Mouse (Mus musculus) hindbrain, embryonic 11.5 days (tissue): ENCODE results near the gene Zfp493. TPM values are rescaled to one million over a fixed set of nuclear protein-coding genes. Genes with fewer than 3 reads are reported as not detected.
"Not testable (repeated sequence)": the region's sequence is repeated elsewhere in the genome, so short reads cannot be mapped to it uniquely, and the experiment has no call there.

Source experiments
- ATAC-seq: fragments of 200-750 bp; cut with Nextera tagmentation; 2 replicates; pipeline ENCODE4 v1.8.0; 2017; ENCODE audit warnings: mild to moderate bottlenecking, moderate TSS enrichment, moderate library complexity; ENCODE audit not compliant: low FRiP score
- DNase-seq: peaks from one replicate; pipeline ENCODE4 v3.0.0-alpha.2; 2015; ENCODE audit warnings: low spot score
- H3K27ac ChIP-seq: fragments of 300-500 bp; sonication (generic); 2 replicates; pipeline ENCODE4 v1.5.1; 2014; ENCODE audit warnings: mild to moderate bottlenecking, low read depth, low read length
- H3K27me3 ChIP-seq: fragments of 300-500 bp; sonication (generic); 2 replicates; pipeline ENCODE4 v1.6.1; 2014; ENCODE audit warnings: mild to moderate bottlenecking, low read length, moderate library complexity, mixed read lengths; ENCODE audit not compliant: control insufficient read depth, insufficient read depth
- H3K36me3 ChIP-seq: fragments of 300-500 bp; sonication (generic); 2 replicates; pipeline ENCODE4 v1.6.1; 2014; ENCODE audit warnings: mild to moderate bottlenecking, low read length, moderate library complexity, mixed read lengths; ENCODE audit not compliant: control insufficient read depth, insufficient read depth
- H3K4me1 ChIP-seq: fragments of 300-500 bp; sonication (generic); replicated peaks from 2 replicates; pipeline ENCODE4 v1.6.1; 2014; ENCODE audit warnings: low read length, mixed read lengths; ENCODE audit not compliant: control insufficient read depth, insufficient read depth
- H3K4me2 ChIP-seq: fragments of 300-500 bp; sonication (generic); replicated peaks from 2 replicates; pipeline ENCODE4 v1.6.1; 2014; ENCODE audit warnings: mild to moderate bottlenecking, low read depth, low read length
- H3K4me3 ChIP-seq: fragments of 300-500 bp; sonication (generic); 2 replicates; pipeline ENCODE4 v1.5.1; 2014; ENCODE audit warnings: low read depth, low read length
- H3K9ac ChIP-seq: fragments of 300-500 bp; sonication (generic); 2 replicates; pipeline ENCODE4 v1.6.1; 2014; ENCODE audit warnings: low read depth, low read length
- H3K9me3 ChIP-seq: fragments of 300-500 bp; sonication (generic); 2 replicates; pipeline ENCODE4 v1.6.1; 2016; ENCODE audit warnings: low read length; ENCODE audit not compliant: control insufficient read depth
- polyA plus RNA-seq: library from polyadenylated mRNA; unstranded; fragments of >200 nt; fragmentation: Nextera tagmentation; extraction: Ambion mirVana; gene quantifications from 2 replicates; pipeline ENCODE4 v1.2.1, GENCODE M21; 2014

Zfp493 gene
- polyA plus RNA-seq, 1 experiment from 2014 or later = 3.9 TPM

GRCm38 (mm10) chr13:67833137-67833536 is 53.6 kb downstream of the Zfp493 start:
- not testable (repeated sequence) for DNase-seq, H3K27me3 ChIP-seq, H3K4me2 ChIP-seq, H3K4me3 ChIP-seq, H3K4me1 ChIP-seq, H3K9ac ChIP-seq, H3K27ac ChIP-seq, ATAC-seq, H3K36me3 ChIP-seq, H3K9me3 ChIP-seq

Other genes with a start within 250 kb of the Zfp493 start
- gene Zfp748, start 225.9 kb upstream of the Zfp493 start, polyA plus RNA-seq = 19.5 and 21.8 TPM in 2 replicates
- 5.4 and 5.6 TPM in 2 replicates for gene Zfp729b, start 170.0 kb upstream of the Zfp493 start, polyA plus RNA-seq
- 0.94 TPM in 1 of 2 replicates, not detected in the other for gene Gm49345, start 141.9 kb upstream of the Zfp493 start, polyA plus RNA-seq
- 3.8 and 4.3 TPM in 2 replicates for gene Zfp729a, start 141.9 kb upstream of the Zfp493 start, polyA plus RNA-seq
- 11.9 and 14.3 TPM in 2 replicates for gene Zfp738, start 92.6 kb upstream of the Zfp493 start, polyA plus RNA-seq
- 4.0 and 5.3 TPM in 2 replicates for gene Zfp65, start 50.5 kb upstream of the Zfp493 start, polyA plus RNA-seq
- gene Zfp85, start 24.5 kb upstream of the Zfp493 start, polyA plus RNA-seq = 6.0 and 6.3 TPM in 2 replicates
- gene Zfp273, start 34.0 kb downstream of the Zfp493 start, polyA plus RNA-seq = 8.4 and 9.7 TPM in 2 replicates
- 2.7 and 3.3 TPM in 2 replicates for gene Gm10037, start 51.4 kb downstream of the Zfp493 start, polyA plus RNA-seq
- not detected in 2 replicates for gene BC048507, start 83.6 kb downstream of the Zfp493 start, polyA plus RNA-seq